Mouse (Mus musculus): Measurements from ENCODE around the gene Slc4a3. TPM values are rescaled to one million over a fixed set of nuclear protein-coding genes. Genes with fewer than 3 reads are reported as not detected.
A peak's percentile ranks its signal among the peaks of the same experiment; 100 is the strongest.

The Slc4a3 gene
- polyA plus RNA-seq, 1 experiment from 2014 or later, result 15.3 TPM

DNA sequence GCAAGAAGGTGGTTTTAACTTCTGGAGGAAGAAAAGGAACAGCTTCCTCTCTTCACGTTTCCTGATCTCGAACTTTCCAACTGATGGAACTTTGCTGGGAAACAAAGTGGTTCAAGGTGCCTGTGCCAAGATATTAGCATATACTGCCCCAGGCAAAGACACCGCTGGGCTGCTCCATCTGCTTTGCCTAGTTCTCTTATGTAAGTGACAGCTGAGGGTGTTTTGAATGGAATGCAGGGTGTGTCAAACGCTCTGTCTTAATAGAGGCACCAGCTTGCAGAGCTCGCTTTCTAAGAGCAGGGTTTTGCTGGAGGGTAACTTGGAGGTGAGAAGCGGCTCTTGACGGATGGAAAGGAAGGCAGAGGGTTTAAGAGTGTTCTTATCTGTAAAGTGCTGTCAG is 42.8 kb downstream of the Slc4a3 start:
- WGBS, result 40% methylated on average over 7 of the region's 7 CpGs
- DNase-seq (ENCODE audit: low spot score) (no peak), ATAC-seq (replicated peaks; ENCODE audit: low FRiP score, low read depth) (no peak)
- H3K9me3 ChIP-seq (replicated peaks; ENCODE audit: low read length), result no peaks in the 10 kb centered on the region
- H3K27ac ChIP-seq, result no peak overlapping the region
- H3K9ac ChIP-seq (ENCODE audit: low read depth, low read length), result no peak overlapping the region
- no peaks in the 10 kb centered on the region for H3K36me3 ChIP-seq (ENCODE audit: insufficient read depth, low read length)
- no peak for TF ChIP-seq CTCF (IDR thresholded peaks at IDR 0.05; ENCODE audit: low read depth)
- H3K4me1 ChIP-seq (replicated peaks; ENCODE audit: insufficient read depth, low read length), result no peaks in the 10 kb centered on the region
- no peaks in the 10 kb centered on the region for H3K27me3 ChIP-seq (ENCODE audit: insufficient read depth, low read length)
- no peak overlapping the region for H3K4me2 ChIP-seq (ENCODE audit: low read length)
- H3K4me3 ChIP-seq (replicated peaks; ENCODE audit: low read depth, low read length), result no peak overlapping the region

DNA sequence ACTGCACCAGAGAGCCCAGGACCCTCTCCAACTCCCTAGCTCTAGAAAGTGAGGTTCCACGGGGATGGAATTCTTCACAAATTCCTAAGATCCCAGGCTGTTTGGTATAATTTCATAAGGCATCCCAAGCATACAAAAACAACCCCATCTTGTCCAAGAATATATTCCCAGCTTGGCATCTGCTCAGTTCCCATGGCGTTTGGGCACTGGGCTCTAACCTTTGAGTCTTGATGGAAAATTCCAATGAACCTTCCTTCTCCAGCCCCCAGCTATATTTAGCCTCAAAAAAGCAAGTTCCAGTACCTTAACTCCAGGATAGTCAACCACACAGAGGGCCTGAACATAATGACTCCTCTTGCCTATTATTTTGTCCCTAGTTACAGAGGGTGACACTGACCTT is 43.9 kb downstream of the Slc4a3 start:
- H3K9me3 ChIP-seq (replicated peaks; ENCODE audit: low read length), result no peaks in the 10 kb centered on the region
- ATAC-seq (replicated peaks; ENCODE audit: low FRiP score, low read depth) (no peak), DNase-seq (ENCODE audit: low spot score) (no peak)
- no peak overlapping the region for H3K4me2 ChIP-seq (ENCODE audit: low read length)
- H3K9ac ChIP-seq (ENCODE audit: low read depth, low read length), result no peak overlapping the region
- WGBS, result 85% methylated on average over 2 of the region's 2 CpGs
- no peak overlapping the region for H3K27ac ChIP-seq
- TF ChIP-seq CTCF (IDR thresholded peaks at IDR 0.05; ENCODE audit: low read depth), result no peak
- H3K36me3 ChIP-seq (ENCODE audit: insufficient read depth, low read length), result no peaks in the 10 kb centered on the region
- H3K4me1 ChIP-seq (replicated peaks; ENCODE audit: insufficient read depth, low read length), result no peaks in the 10 kb centered on the region
- H3K4me3 ChIP-seq (replicated peaks; ENCODE audit: low read depth, low read length), result no peak overlapping the region
- no peaks in the 10 kb centered on the region for H3K27me3 ChIP-seq (ENCODE audit: insufficient read depth, low read length)

DNA sequence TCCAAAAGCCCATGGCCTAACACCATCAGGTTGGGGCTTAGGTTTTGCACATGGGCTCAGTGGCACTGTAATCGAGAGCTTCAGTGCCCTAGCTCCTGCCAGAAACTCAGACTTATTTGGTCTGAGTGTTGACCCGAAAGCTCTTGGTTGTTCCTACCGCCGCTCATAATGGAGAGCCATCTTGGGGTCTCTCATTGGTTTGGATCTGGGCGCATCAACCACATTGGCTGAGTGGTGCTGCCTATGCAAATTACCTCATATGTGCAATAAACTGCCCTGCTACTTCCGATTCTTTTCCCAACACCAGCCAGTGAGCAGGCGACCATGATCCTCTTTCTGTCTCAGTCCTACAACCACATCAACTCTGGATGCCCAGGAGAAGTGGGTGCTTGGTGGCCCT is 47.9 kb downstream of the Slc4a3 start:
- Histone ChIP-seq H3K27me3 (ENCODE audit: insufficient read depth, low read length) (no peaks in the 10 kb centered on the region), H3K4me3 (replicated peaks; ENCODE audit: low read depth, low read length) (no peak overlapping the region), H3K36me3 (ENCODE audit: insufficient read depth, low read length) (no peaks in the 10 kb centered on the region), H3K4me1 (replicated peaks; ENCODE audit: insufficient read depth, low read length) (no peaks in the 10 kb centered on the region), H3K9me3 (replicated peaks; ENCODE audit: low read length) (no peaks in the 10 kb centered on the region), H3K27ac (no peak overlapping the region), H3K4me2 (ENCODE audit: low read length) (no peak overlapping the region), H3K9ac (ENCODE audit: low read depth, low read length) (no peak overlapping the region)
- TF ChIP-seq CTCF (IDR thresholded peaks at IDR 0.05; ENCODE audit: low read depth), result no peak
- ATAC-seq (replicated peaks; ENCODE audit: low FRiP score, low read depth) (no peak), DNase-seq (ENCODE audit: low spot score) (no peak)
- WGBS, result 87% methylated on average over 7 of the region's 7 CpGs

DNA sequence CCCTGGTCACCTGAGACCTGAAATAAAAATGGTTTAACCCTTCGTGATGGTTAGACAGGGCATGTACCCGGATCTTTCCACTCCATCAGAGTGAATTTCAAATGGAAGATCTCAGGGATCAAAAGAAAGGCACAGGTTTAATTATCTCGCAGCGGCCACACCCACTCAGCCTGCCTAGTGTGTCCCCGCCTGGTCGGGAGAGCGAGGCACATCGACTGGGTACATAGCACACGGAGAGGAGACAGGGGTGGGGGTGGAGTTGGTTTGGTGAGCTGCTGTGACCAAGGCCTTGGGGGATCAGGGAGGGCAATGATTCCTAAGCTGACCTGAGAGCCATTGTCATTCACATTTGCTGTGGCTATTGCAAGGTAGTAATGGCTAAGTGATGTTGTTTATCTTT is 48.8 kb downstream of the Slc4a3 start:
- Histone ChIP-seq H3K4me1 (replicated peaks; ENCODE audit: insufficient read depth, low read length) (no peaks in the 10 kb centered on the region), H3K4me3 (replicated peaks; ENCODE audit: low read depth, low read length) (no peak overlapping the region), H3K9me3 (replicated peaks; ENCODE audit: low read length) (no peaks in the 10 kb centered on the region), H3K27ac (no peak overlapping the region), H3K27me3 (ENCODE audit: insufficient read depth, low read length) (no peaks in the 10 kb centered on the region), H3K9ac (ENCODE audit: low read depth, low read length) (no peak overlapping the region), H3K4me2 (ENCODE audit: low read length) (no peak overlapping the region), H3K36me3 (ENCODE audit: insufficient read depth, low read length) (no peaks in the 10 kb centered on the region)
- ATAC-seq (replicated peaks; ENCODE audit: low FRiP score, low read depth), result no peak
- no peak for TF ChIP-seq CTCF (IDR thresholded peaks at IDR 0.05; ENCODE audit: low read depth)
- DNase-seq (ENCODE audit: low spot score), result no peak
- 26% methylated on average over 9 of the region's 9 CpGs for WGBS

DNA sequence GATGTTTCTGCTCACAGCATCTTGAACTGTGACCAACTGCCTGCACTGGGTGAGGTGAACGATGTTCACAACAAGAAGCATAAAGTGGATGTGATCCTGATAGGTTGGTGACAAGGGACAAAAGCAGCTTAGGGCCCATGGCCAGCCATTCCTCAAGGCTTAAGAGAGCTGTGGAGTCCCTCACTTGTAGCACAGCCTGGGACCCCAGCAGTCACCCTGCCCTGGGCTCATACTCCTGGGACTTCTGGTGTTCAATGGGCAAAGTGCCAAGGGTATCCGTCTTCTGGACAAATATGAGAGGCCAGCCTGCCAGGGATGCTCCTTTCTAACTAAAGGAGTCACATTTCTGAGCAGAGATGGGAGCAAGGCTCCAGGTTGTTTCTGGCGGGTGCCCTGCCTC is 49.9 kb downstream of the Slc4a3 start:
- TF ChIP-seq CTCF (IDR thresholded peaks at IDR 0.05; ENCODE audit: low read depth), result no peak
- Histone ChIP-seq H3K4me3 (replicated peaks; ENCODE audit: low read depth, low read length) (no peak overlapping the region), H3K4me2 (ENCODE audit: low read length) (no peak overlapping the region), H3K27ac (no peak overlapping the region), H3K4me1 (replicated peaks; ENCODE audit: insufficient read depth, low read length) (no peaks in the 10 kb centered on the region), H3K9me3 (replicated peaks; ENCODE audit: low read length) (no peaks in the 10 kb centered on the region), H3K9ac (ENCODE audit: low read depth, low read length) (no peak overlapping the region), H3K27me3 (ENCODE audit: insufficient read depth, low read length) (no peaks in the 10 kb centered on the region), H3K36me3 (ENCODE audit: insufficient read depth, low read length) (no peaks in the 10 kb centered on the region)
- ATAC-seq (replicated peaks; ENCODE audit: low FRiP score, low read depth) (no peak), DNase-seq (ENCODE audit: low spot score) (no peak)
- 61% methylated on average over 3 of the region's 3 CpGs for WGBS

DNA sequence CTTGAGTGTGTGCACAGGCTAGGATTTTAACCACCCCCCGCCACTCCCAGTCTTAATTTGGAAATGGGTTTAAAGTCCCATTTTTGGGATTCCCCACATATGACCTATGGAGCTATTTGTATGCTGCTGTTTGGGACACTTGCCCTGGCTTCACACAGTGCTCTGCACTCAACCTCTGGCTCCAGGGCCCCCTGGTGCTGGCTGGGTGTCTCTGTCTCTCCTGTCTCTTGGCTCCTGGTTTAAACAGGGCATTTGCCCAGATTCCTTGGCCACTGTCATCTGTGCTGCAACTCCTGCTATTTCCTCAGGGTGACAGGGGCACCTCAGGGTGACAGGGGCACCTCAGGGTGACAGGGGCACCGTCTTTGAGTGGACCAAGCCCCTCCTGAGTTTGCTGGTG is 50.8 kb downstream of the Slc4a3 start:
- no peaks in the 10 kb centered on the region for H3K4me1 ChIP-seq (replicated peaks; ENCODE audit: insufficient read depth, low read length)
- H3K27me3 ChIP-seq (ENCODE audit: insufficient read depth, low read length), result no peaks in the 10 kb centered on the region
- H3K36me3 ChIP-seq (ENCODE audit: insufficient read depth, low read length), result no peaks in the 10 kb centered on the region
- no peak for TF ChIP-seq CTCF (IDR thresholded peaks at IDR 0.05; ENCODE audit: low read depth)
- H3K9me3 ChIP-seq (replicated peaks; ENCODE audit: low read length), result no peaks in the 10 kb centered on the region
- no peak for ATAC-seq (replicated peaks; ENCODE audit: low FRiP score, low read depth)
- WGBS, result 90% methylated on average over 2 of the region's 2 CpGs
- no peak for DNase-seq (ENCODE audit: low spot score)
- H3K4me2 ChIP-seq (ENCODE audit: low read length), result no peak overlapping the region
- H3K4me3 ChIP-seq (replicated peaks; ENCODE audit: low read depth, low read length), result no peak overlapping the region
- no peak overlapping the region for H3K9ac ChIP-seq (ENCODE audit: low read depth, low read length)
- no peak overlapping the region for H3K27ac ChIP-seq

DNA sequence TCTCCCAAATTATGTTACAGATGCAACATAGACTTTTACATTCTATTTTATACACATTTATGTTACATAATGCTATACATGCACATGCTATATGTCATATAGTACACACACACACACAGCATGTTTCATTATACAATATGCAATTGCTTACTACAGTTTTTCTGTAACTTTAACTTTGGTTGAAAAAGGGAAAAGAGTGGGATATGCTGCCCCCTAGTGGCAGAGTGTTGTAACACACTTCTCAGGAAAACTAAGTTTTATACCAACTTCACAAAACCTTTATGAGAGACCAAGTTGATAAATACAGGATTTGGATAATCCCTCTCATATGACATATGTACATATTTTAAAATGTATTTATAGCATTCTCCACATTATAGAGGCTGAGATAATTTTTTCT is 51.6 kb downstream of the Slc4a3 start:
- Histone ChIP-seq H3K4me2 (ENCODE audit: low read length) (no peak overlapping the region), H3K4me3 (replicated peaks; ENCODE audit: low read depth, low read length) (no peak overlapping the region), H3K27me3 (ENCODE audit: insufficient read depth, low read length) (no peaks in the 10 kb centered on the region), H3K36me3 (ENCODE audit: insufficient read depth, low read length) (no peaks in the 10 kb centered on the region), H3K27ac (no peak overlapping the region), H3K9ac (ENCODE audit: low read depth, low read length) (no peak overlapping the region), H3K9me3 (replicated peaks; ENCODE audit: low read length) (no peaks in the 10 kb centered on the region), H3K4me1 (replicated peaks; ENCODE audit: insufficient read depth, low read length) (no peaks in the 10 kb centered on the region)
- DNase-seq (ENCODE audit: low spot score), result peak; percentile 74
- TF ChIP-seq CTCF (IDR thresholded peaks at IDR 0.05; ENCODE audit: low read depth), result peak; percentile 90
- no peak for ATAC-seq (replicated peaks; ENCODE audit: low FRiP score, low read depth)
